Mouse (Mus musculus) midbrain, embryonic 10.5 days (tissue): ENCODE results near the gene Sdcbp2. TPM values are rescaled to one million over a fixed set of nuclear protein-coding genes. Genes with fewer than 3 reads are reported as not detected.
A peak's percentile ranks its signal among the peaks of the same experiment; 100 is the strongest.

Experiments used
- DNase-seq: peaks from one replicate; pipeline ENCODE4 v3.0.0-alpha.2; 2017; ENCODE audit warnings: low spot score
- H3K27ac ChIP-seq: fragments of 300-500 bp; sonication (generic); replicated peaks from 2 replicates; pipeline ENCODE4 v1.5.1; 2016; ENCODE audit warnings: mild to moderate bottlenecking
- H3K27me3 ChIP-seq: fragments of 300-500 bp; sonication (generic); 2 replicates; pipeline ENCODE4 v1.6.1; 2016; ENCODE audit warnings: low read depth, mild to moderate bottlenecking; ENCODE audit not compliant: poor library complexity, severe bottlenecking
- H3K36me3 ChIP-seq: fragments of 300-500 bp; sonication (generic); 2 replicates; pipeline ENCODE4 v1.6.1; 2016; ENCODE audit warnings: mild to moderate bottlenecking, moderate library complexity
- H3K4me1 ChIP-seq: fragments of 300-500 bp; sonication (generic); 2 replicates; pipeline ENCODE4 v1.6.1; 2016
- H3K4me3 ChIP-seq: fragments of 300-500 bp; sonication (generic); 2 replicates; pipeline ENCODE4 v1.5.1; 2016; ENCODE audit warnings: mild to moderate bottlenecking, moderate library complexity
- H3K9me3 ChIP-seq: fragments of 300-500 bp; sonication (generic); replicated peaks from 2 replicates; pipeline ENCODE4 v1.6.1; 2016; ENCODE audit warnings: mild to moderate bottlenecking
- WGBS: fragments of 180-500 bp; shearing (Covaris S2); methylation state at CpG from one replicate; pipeline ENCODE4 v1.1.7; 2016; 5-methylcytosine and 5-hydroxymethylcytosine counted together
- polyA plus RNA-seq: library from polyadenylated mRNA; unstranded; fragments of >200 nt; fragmentation: Nextera tagmentation; extraction: Ambion mirVana; gene quantifications from 2 replicates; pipeline ENCODE4 v1.2.1, GENCODE M21; 2016

Sdcbp2 gene
- polyA plus RNA-seq: 0.84 and 0.93 TPM in 2 replicates

DNA sequence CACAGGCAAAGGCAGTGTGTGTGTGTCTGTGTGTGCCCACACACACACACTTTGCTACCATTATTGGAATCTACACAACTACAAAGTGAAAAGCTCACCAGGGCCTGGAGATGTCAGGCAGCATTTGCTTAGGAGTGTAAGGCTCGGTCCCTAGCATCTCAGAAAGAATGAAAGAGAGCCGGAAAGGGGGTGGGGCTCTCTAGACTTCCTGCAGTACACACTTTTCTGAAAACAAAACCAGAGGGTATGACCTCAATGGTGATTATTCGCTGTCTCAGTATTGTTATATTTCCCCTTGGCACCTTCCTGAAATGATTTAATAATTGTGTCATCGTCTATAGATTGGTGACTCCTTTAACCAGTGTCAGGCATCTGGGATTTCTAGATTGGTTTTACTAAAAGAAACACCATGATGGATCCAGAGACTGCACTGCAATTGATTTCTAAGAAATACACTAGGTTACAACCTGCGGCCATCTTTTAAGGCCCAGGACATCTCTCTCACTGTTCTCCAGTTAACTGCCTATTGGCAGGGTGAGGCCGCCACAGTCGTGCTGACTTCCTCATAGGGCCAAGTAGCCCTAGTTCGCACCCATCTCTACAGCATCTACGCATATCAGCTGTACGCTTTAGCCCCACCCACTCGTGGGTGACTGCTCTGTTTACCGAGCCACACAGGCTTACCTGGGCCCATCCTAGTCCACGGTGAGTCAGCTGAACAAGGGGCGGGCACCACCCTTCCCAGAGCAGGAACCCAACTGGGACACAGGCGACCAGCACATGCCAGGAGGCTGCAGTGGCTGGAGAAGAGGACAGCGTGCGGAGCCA, at the start of gene Sdcbp2:
Sdcbp2 (plus strand) TSS at position 750 of the 828 bp plus-strand sequence.
- H3K36me3 ChIP-seq: no peaks in the 10 kb centered on the region
- H3K9me3 ChIP-seq: no peaks in the 10 kb centered on the region
- WGBS: 78% methylated on average over 17 of the region's 17 CpGs
- H3K4me3 ChIP-seq: no peak within 1 kb of the TSS
- peaks cover 16% of the 10 kb centered on the region for H3K4me1 ChIP-seq
- no peaks in the 10 kb centered on the region; the same call in 1 of the 2 replicates for H3K27me3 ChIP-seq
- DNase-seq: no peak
- H3K27ac ChIP-seq: no peak within 1 kb of the TSS

DNA sequence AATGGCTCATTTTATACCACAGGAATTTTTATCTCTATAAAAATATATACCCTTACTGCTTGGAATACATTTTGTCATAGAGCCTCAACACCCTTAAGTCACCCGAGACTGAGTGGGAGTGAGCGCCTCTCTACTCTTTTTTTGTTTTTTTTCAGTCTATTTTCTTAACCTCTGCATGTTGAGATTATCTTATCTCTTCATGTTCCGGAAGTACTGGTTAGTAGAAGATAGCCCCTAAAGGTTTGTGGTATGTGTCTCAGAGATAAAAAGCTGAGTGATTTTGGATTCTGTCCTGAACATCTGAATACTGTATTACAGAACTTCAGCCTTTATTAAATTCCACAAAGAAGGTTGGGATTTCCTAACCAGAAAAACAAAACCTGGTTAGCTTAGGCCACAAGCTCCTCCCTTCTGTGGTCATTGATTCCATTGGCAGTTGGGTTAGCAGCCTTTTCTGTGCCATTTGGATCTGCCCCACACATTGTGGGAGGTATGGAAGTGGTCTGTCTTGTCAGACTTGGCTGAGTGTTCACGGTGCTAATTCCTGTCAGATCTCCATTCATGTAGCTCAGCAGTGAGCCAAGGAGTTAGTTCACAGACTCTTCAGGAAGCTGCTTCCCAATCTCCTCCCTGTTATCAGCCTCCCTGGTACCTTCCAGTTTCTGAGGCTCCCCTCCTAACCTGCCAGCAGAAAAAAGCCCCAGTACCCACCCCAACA, 47.9 kb upstream of the Sdcbp2 start:
- H3K36me3 ChIP-seq: peaks cover 20% of the 10 kb centered on the region
- H3K27ac ChIP-seq: no peak overlapping the region
- no peak for DNase-seq
- no peaks in the 10 kb centered on the region for H3K27me3 ChIP-seq
- no peaks in the 10 kb centered on the region for H3K4me1 ChIP-seq
- 72% methylated on average over 4 of the region's 4 CpGs for WGBS
- no peaks in the 10 kb centered on the region for H3K9me3 ChIP-seq
- no peak overlapping the region for H3K4me3 ChIP-seq

- DNase-seq: no peak
- 74% methylated on average over 2 of the region's 2 CpGs for WGBS
Observed at GRCm38 (mm10) chr2:151525520-151525919, 46.9 kb upstream of the Sdcbp2 start.

DNA sequence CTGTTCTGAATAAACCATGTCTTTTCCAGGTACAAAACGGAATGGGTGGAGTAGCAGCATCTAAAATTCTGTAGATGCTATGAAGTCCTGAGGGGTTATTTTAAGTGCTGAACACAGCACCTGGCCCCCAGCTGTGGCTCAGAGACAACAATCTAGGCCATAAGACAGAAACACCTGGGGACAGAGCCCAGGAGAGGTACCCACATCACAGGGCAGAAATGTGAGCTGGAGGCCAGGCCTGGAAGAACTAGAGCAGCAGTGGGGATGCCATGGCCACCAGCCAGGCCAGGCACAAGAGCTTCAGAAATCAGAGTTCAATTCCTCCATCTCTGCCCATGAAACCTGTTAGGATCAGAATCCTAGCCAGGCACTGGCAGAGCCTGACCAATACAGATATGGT, 44.4 kb upstream of the Sdcbp2 start:
- DNase-seq: no peak
- Histone ChIP-seq H3K4me3 (no peak overlapping the region), H3K36me3 (no peaks in the 10 kb centered on the region), H3K27me3 (no peaks in the 10 kb centered on the region), H3K9me3 (no peaks in the 10 kb centered on the region), H3K27ac (no peak overlapping the region), H3K4me1 (no peaks in the 10 kb centered on the region)
- 84% methylated on average over 1 of the region's 1 CpGs for WGBS

More at GRCm38 (mm10) chr2:151525520-151525919, 46.9 kb upstream of the Sdcbp2 start:
- peaks cover 10% of the 10 kb centered on the region for H3K36me3 ChIP-seq
- no peaks in the 10 kb centered on the region for H3K9me3 ChIP-seq
- H3K27ac ChIP-seq: no peak overlapping the region
- H3K4me1 ChIP-seq: no peaks in the 10 kb centered on the region
- no peaks in the 10 kb centered on the region for H3K27me3 ChIP-seq
- no peak overlapping the region for H3K4me3 ChIP-seq

GRCm38 (mm10) chr2:151529169-151529568, 43.3 kb upstream of the Sdcbp2 start:
- H3K36me3 ChIP-seq: no peaks in the 10 kb centered on the region
- no peak overlapping the region for H3K27ac ChIP-seq
- H3K27me3 ChIP-seq: no peaks in the 10 kb centered on the region
- H3K4me3 ChIP-seq: no peak overlapping the region
- no peaks in the 10 kb centered on the region for H3K9me3 ChIP-seq
- DNase-seq: no peak
- H3K4me1 ChIP-seq: no peaks in the 10 kb centered on the region

DNA sequence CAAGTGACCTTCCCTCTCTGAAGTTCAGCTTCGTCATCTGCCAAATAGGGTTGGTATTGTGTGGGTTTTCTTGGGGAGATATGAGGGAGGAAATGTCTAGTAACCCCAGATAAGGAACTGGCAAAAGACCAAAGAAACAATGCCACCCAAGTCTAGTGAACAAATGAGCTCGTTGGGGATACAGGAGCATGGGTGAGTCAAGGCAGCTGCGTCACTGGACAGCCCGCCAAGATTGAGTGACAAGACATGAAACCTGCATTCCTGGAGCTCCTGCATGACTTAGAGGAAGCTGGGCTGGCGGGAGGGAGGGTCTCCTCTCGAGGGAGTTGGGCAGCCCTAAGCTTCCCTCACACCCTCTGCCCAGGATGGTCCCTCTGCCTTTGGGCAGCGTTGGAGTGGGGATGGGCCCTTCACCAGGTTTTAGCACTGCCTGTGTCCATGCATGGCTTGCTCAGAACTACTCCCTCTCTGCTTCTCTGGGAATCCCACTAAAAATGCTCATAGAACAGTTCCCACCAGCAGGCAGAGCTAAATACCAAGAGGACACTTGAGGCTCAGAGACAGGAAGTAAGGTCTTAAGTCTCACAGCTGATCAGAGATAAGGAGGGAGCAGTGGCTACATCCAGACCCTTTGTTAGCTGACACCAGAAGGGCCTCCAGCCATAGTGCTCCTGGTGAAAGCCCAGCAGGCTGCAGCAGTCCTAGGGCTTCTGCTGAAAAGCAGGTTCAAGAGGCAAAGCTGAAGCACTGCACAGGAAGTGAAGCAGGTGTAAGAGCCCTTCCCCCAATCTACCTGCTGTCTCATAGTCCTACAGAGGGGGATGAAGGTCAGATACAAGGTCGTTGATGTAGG, 41.8 kb upstream of the Sdcbp2 start:
- WGBS: 69% methylated on average over 8 of the region's 8 CpGs
- H3K27me3 ChIP-seq: no peaks in the 10 kb centered on the region
- peaks cover 2% of the 10 kb centered on the region for H3K4me1 ChIP-seq
- no peaks in the 10 kb centered on the region for H3K36me3 ChIP-seq
- no peak overlapping the region for H3K4me3 ChIP-seq
- H3K9me3 ChIP-seq: no peaks in the 10 kb centered on the region
- no peak for DNase-seq
- H3K27ac ChIP-seq: no peak overlapping the region

DNA sequence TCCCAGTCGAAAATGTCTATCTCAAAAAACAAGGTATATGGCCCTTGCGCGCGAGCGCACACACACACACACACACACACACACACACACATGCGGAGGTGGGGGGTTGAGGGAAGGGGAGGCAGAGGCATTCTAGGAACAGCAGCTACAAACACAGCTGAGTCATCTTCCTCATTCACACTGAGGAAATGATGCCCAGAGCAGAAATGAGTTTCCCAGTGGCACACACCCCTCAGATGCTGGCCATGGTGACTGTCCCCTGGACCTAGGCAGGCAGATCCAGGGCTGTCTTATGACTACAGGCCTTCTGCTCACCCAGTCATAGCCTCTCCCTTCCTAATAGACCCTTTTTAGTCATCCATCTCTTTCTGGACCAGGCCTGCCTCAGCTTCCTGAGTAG, 38.8 kb upstream of the Sdcbp2 start:
- no peaks in the 10 kb centered on the region for H3K27me3 ChIP-seq
- no peaks in the 10 kb centered on the region for H3K9me3 ChIP-seq
- H3K4me3 ChIP-seq: no peak overlapping the region
- H3K27ac ChIP-seq: no peak overlapping the region
- DNase-seq: no peak
- no peaks in the 10 kb centered on the region for H3K36me3 ChIP-seq
- peaks cover 11% of the 10 kb centered on the region for H3K4me1 ChIP-seq
- 95% methylated on average over 6 of the region's 6 CpGs for WGBS

GRCm38 (mm10) chr2:151535961-151536617, 36.3 kb upstream of the Sdcbp2 start:
- Histone ChIP-seq H3K27ac (peak overlapping the region; percentile 42; the same call in 1 of the 2 replicates), H3K9me3 (no peaks in the 10 kb centered on the region), H3K4me3 (no peak overlapping the region), H3K27me3 (no peaks in the 10 kb centered on the region), H3K4me1 (peaks cover 11% of the 10 kb centered on the region), H3K36me3 (no peaks in the 10 kb centered on the region)
- WGBS: 53% methylated on average over 1 of the region's 1 CpGs
- peak; percentile 45 for DNase-seq

DNA sequence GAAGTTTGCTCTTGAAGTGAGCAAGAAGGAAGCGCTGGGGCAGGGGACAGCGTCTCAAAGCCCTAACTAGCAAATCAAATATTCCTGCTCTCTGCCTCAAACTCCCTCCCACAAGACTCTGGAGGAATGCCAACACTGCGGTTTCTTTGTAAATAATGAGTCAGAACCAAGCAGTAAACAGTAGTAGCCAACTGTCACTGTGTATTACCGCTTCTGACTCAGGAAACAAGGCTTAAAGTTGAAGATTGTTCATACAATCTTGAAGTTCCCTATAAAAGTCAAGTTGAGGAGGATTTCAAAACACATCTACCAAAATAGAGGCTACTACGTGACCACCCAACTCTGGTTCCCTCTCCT, 35.8 kb upstream of the Sdcbp2 start:
- Histone ChIP-seq H3K9me3 (no peaks in the 10 kb centered on the region), H3K27me3 (no peaks in the 10 kb centered on the region), H3K4me3 (no peak overlapping the region), H3K36me3 (no peaks in the 10 kb centered on the region), H3K4me1 (peaks cover 14% of the 10 kb centered on the region), H3K27ac (no peak overlapping the region)
- WGBS: 84% methylated on average over 5 of the region's 5 CpGs
- DNase-seq: no peak

GRCm38 (mm10) chr2:151538646-151539045, 33.8 kb upstream of the Sdcbp2 start:
- H3K4me3 ChIP-seq: no peak overlapping the region
- H3K36me3 ChIP-seq: no peaks in the 10 kb centered on the region
- no peak overlapping the region for H3K27ac ChIP-seq
- peaks cover 22% of the 10 kb centered on the region for H3K4me1 ChIP-seq
- no peak for DNase-seq
- no peaks in the 10 kb centered on the region for H3K9me3 ChIP-seq
- no peaks in the 10 kb centered on the region for H3K27me3 ChIP-seq
- WGBS: 63% methylated on average over 4 of the region's 4 CpGs

DNA sequence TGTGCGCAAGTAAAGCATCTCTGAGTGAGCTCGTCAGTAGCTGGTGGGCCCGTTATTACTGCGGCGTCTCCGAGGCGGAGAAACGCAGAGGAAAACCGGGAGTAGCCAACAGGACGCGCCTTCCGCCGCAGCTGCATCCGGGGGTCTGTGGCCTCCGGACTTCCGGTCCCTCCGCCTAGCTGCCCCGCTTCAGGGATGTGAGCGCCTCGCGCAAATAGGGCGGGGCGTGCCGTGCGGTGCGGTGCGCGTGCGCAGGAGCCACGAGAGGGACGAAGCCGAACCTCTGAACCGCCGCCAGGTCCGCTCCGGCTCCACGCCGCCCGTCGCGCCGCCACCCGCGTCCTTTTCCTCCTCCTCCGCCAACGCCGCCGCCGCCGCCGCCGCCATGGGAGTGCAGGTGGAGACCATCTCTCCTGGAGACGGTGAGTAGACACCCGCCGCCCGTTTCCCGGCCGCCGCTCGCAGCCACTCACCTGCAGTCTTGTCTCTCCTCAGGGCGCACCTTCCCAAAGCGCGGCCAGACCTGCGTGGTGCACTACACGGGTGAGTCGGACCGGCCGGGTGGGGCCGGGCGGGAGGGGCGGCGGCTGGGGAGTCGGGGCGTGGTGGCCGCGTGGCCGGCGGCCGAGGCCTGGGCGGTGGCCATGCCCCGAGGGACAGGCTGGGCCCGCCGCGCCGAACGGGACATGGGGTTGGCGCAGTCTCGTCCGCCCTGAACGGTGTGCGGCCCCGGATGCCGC, 29.9 kb upstream of the Sdcbp2 start, which contains the start of gene Fkbp1a:
Fkbp1a (plus strand) TSS at position 161 of the 740 bp plus-strand sequence.
- peaks cover 35% of the 10 kb centered on the region for H3K4me1 ChIP-seq
- under 1% methylated on average over 89 of the region's 93 CpGs for WGBS
- peaks cover 33% of the 10 kb centered on the region for H3K36me3 ChIP-seq

More for the DNA sequence above, 29.9 kb upstream of the Sdcbp2 start, which contains the start of gene Fkbp1a:
- Histone ChIP-seq H3K9me3 (no peaks in the 10 kb centered on the region), H3K27me3 (no peaks in the 10 kb centered on the region), H3K27ac (peak within 1 kb of the TSS; percentile 97), H3K4me3 (peak within 1 kb of the TSS; percentile 98)
- peak; percentile 96 for DNase-seq
